Mouse (Mus musculus): ENCODE results near the gene Gm438.
"Not testable (repeated sequence)": the region's sequence is repeated elsewhere in the genome, so short reads cannot be mapped to it uniquely, and the experiment has no call there.

Gm438 gene

GRCm38 (mm10) chr4:144786483-144786882 is at the start of gene Gm438:
Gene Gm438 (minus strand): TSS chr4:144786583.
- no peak for DNase-seq (ENCODE audit: low spot score)

GRCm38 (mm10) chr4:144824706-144825105 is 38.3 kb upstream of the Gm438 start:
- no peak for DNase-seq (ENCODE audit: low spot score)

- no peak for DNase-seq (ENCODE audit: low spot score)
Observed at GRCm38 (mm10) chr4:144823996-144824395, 37.6 kb upstream of the Gm438 start.

GRCm38 (mm10) chr4:144807135-144807534 is 20.8 kb upstream of the Gm438 start:
- not testable (repeated sequence) for DNase-seq (ENCODE audit: low spot score)

- DNase-seq (ENCODE audit: low spot score) = no peak
Observed at GRCm38 (mm10) chr4:144803633-144804032, 17.2 kb upstream of the Gm438 start.

DNA sequence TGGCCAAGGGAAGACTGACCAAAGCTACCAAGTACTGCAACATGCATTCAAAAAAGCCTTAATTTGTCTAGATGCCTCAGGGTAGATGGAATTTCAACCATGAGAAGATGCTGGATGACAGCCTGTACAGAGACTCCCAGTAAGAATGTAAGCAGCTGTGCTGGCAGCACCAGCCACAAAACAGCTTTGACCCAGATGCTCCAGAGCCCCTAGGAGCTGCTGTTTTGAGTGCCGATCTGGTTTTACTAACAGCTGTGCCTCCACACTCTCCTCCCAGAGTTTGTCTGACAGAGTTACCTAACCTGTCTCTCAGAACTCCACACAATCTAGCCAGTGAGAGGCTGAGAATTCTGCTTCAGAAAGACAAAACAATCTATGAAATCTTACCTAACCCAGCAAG is 3.8 kb upstream of the Gm438 start:
- DNase-seq (ENCODE audit: low spot score) = no peak

- no peak for DNase-seq (ENCODE audit: low spot score)
Observed at GRCm38 (mm10) chr4:144782476-144783197, 3.7 kb downstream of the Gm438 start.

DNA sequence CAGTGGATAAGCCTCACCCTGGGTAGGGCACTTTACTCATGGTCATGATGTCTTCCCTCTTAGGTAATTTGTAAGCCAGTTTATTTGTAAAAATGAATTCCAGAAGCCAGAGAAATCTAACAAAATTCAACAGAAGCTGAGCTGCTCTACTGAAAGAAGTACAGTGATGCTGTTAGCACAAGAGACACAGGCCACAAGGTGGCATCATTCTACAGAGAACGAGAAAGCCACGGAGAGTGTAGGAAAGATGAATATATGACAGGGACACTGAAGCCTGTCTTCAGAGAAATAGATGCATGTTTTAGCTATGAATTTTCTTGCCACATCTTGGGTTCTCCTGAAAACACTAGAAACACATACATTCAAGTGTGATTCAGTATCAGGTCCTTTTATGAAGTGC is 20.7 kb downstream of the Gm438 start:
- DNase-seq (ENCODE audit: low spot score) = no peak

- DNase-seq (ENCODE audit: low spot score) = no peak
Observed at GRCm38 (mm10) chr4:144749139-144749538, 37.2 kb downstream of the Gm438 start.
